Mouse (Mus musculus): Measurements from ENCODE around the gene Carmil1.

DNA sequence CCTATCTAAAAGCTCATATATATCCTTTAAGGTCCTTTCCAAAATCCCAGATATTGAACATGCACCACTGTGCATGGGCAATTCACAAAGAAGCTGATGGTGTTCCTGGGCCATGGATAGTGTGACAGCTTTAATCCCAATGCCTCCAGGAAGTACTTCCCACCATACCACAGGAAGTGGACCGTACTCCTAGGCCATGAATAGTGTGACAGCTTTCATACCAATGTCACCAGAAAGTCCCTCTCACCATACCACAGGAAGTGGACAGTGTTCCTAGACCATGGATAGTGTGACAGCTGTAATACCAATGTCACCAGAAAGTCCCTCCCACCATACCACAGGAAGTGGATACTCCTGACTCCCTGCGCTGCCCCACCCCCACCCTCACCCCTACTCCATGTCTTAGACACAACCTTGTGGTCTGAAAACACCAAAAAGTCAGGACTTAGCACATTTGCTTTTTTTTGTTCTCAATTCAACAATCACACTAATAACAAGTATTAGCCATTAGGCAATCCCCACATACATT, 82.1 kb downstream of the Carmil1 start:
- no peak for TF ChIP-seq MYOD1 (IDR thresholded peaks at IDR 0.05; ENCODE audit: control insufficient read depth, insufficient read length, low read depth)
- TF ChIP-seq CTCF (IDR thresholded peaks at IDR 0.05; ENCODE audit: control insufficient read depth, insufficient read depth, insufficient read length): no peak
- TF ChIP-seq MAX (IDR thresholded peaks at IDR 0.05): no peak
